In genomic region chr9:108686475-108686887, GRCm38 (mm10) we compare ENCODE assay signal across 11 mouse cellular contexts. TPM values are rescaled to one million over a fixed set of nuclear protein-coding genes. Genes with fewer than 3 reads are reported as not detected.
A peak's percentile ranks its signal among the peaks of the same experiment; 100 is the strongest.
DNase-seq lines count a peak whose midpoint lies in the region; ATAC-seq lines count a peak whose summit lies in the region.
"Had no signal": no experiment of that assay in that cellular context is flagged by ENCODE, and none has a peak within 500 bp of the region (broad histone marks: within the 10 kb centered on the region; RNA-seq: fewer than 3 reads in every experiment).

No protein-coding gene starts in this region.

- no peaks in the 10 kb centered on the region for H3K27me3 ChIP-seq in lung, embryonic 16.5 days (ENCODE audit: control insufficient read depth, insufficient read depth, low read depth, low read length)
- H3K27me3 ChIP-seq: heart, embryonic 12.5 days had no signal

- H3K9ac ChIP-seq in lung, embryonic 16.5 days (ENCODE audit: low read length): no peak overlapping the region
- H3K9ac ChIP-seq: heart, embryonic 12.5 days; liver, embryonic 15.5 days had no signal

- 32% methylated on average over 4 of the region's 4 CpGs for WGBS in lung, embryonic 16.5 days

- no peak overlapping the region for H3K4me2 ChIP-seq in lung, embryonic 16.5 days (ENCODE audit: low read depth, low read length)
- H3K4me2 ChIP-seq: heart, embryonic 12.5 days; liver, embryonic 15.5 days had no signal

- H3K4me3 ChIP-seq in lung, embryonic 16.5 days (ENCODE audit: low read length): no peak overlapping the region
- H3K4me3 ChIP-seq: heart, embryonic 12.5 days; liver, embryonic 15.5 days had no signal

- H3K27ac ChIP-seq in lung, embryonic 16.5 days (ENCODE audit: low read length): peak overlapping the region; percentile 10; the same call in 1 of the 2 replicates
- H3K27ac ChIP-seq: liver, embryonic 15.5 days had no signal

- peak; percentile 67 for ATAC-seq in lung, embryonic 16.5 days (ENCODE audit: low read depth)

- peak; percentile 50 for DNase-seq in gastrocnemius, adult 18-20 months (ENCODE audit: low spot score)
- no peak for DNase-seq in gastrocnemius, postnatal 4 days (ENCODE audit: low spot score in 2 of 2)
- peak; percentile 35 for DNase-seq in retina, embryonic 14.5 days (ENCODE audit: low spot score)
- DNase-seq in retina, postnatal 1 day: no peak
- DNase-seq in spleen, postnatal 4 days (ENCODE audit: low spot score in 2 of 2): no peak
- no peak for DNase-seq in heart, postnatal 4 days
- no peak for DNase-seq in right cerebral cortex, postnatal 4 days
- DNase-seq: kidney, postnatal 25 days had no signal

- H3K4me1 ChIP-seq in lung, embryonic 16.5 days (replicated peaks; ENCODE audit: control insufficient read depth, insufficient read depth, low read length): peaks cover 2% of the 10 kb centered on the region; the same call in 1 of the 2 replicates

- peaks cover 2% of the 10 kb centered on the region; the same call in 1 of the 2 replicates for H3K36me3 ChIP-seq in lung, embryonic 16.5 days (ENCODE audit: control insufficient read depth, insufficient read depth, low read length)

- H3K9me3 ChIP-seq in lung, embryonic 16.5 days (ENCODE audit: control insufficient read depth, low read length): no peaks in the 10 kb centered on the region
- H3K9me3 ChIP-seq: heart, embryonic 12.5 days; liver, embryonic 15.5 days had no signal

RNA-seq across cellular contexts. Expression of gene Prkar2a, which starts 2.6 kb away (rescaled TPM):
- 100 to 1,000 TPM; 164 to 169 TPM for total RNA-seq in gastrocnemius, adult 18-20 months (2021)
- total RNA-seq in gastrocnemius, postnatal 4 days (2021): 100 to 1,000 TPM; 103 to 104 TPM
- 13.1 and 14.8 TPM in 2 replicates for polyA plus RNA-seq in lung, embryonic 16.5 days (2015; fragmentation: Nextera tagmentation; extraction: Ambion mirVana)
- total RNA-seq in heart, postnatal 4 days (2021): 10 to 100 TPM; 74.0 to 79.7 TPM

RNA-seq across cellular contexts. Expression of gene Slc25a20, which starts 24.6 kb away (rescaled TPM):
- total RNA-seq in gastrocnemius, adult 18-20 months (2021): 10 to 100 TPM; 68.1 to 85.0 TPM
- total RNA-seq in gastrocnemius, postnatal 4 days (2021): 10 to 100 TPM; 68.4 to 75.8 TPM
- 44.8 and 46.8 TPM in 2 replicates for polyA plus RNA-seq in lung, embryonic 16.5 days (2015; fragmentation: Nextera tagmentation; extraction: Ambion mirVana)
- total RNA-seq in heart, postnatal 4 days (2021): 100 to 1,000 TPM; 206 to 213 TPM

RNA-seq across cellular contexts. Expression of gene Arih2, which starts 37.3 kb away (rescaled TPM):
- total RNA-seq in gastrocnemius, adult 18-20 months (2021): 10 to 100 TPM; 73.1 to 84.5 TPM
- 10 to 100 TPM; 58.2 to 68.8 TPM for total RNA-seq in gastrocnemius, postnatal 4 days (2021)
- 44.3 and 46.7 TPM in 2 replicates for polyA plus RNA-seq in lung, embryonic 16.5 days (2015; fragmentation: Nextera tagmentation; extraction: Ambion mirVana)
- total RNA-seq in heart, postnatal 4 days (2021): 10 to 100 TPM; 60.7 to 76.7 TPM

Comparison
In these comparisons a context has a peak if more than half of its experiments do, and no peak if none do; other contexts are left out.
1. DNase-seq: peak in gastrocnemius, adult 18-20 months (single experiment) and retina, embryonic 14.5 days (single experiment); none in gastrocnemius, postnatal 4 days (0 of 2), retina, postnatal 1 day (single experiment), spleen, postnatal 4 days (0 of 2), heart, postnatal 4 days (single experiment) and right cerebral cortex, postnatal 4 days (single experiment).